Mouse (Mus musculus) liver, postnatal 0 days (tissue): ENCODE measurements around the gene Ptms. TPM values are rescaled to one million over a fixed set of nuclear protein-coding genes. Genes with fewer than 3 reads are reported as not detected.

Experiments used
- ATAC-seq: fragments of 200-750 bp; cut with Nextera tagmentation; 2 replicates; pipeline ENCODE4 v1.8.0; 2017; ENCODE audit warnings: mild to moderate bottlenecking, moderate library complexity
- DNase-seq: peaks from one replicate; pipeline ENCODE4 v3.0.0-alpha.2; 2016
- H3K27ac ChIP-seq: fragments of 300-500 bp; sonication (generic); 2 replicates; pipeline ENCODE4 v1.5.1; 2014; ENCODE audit warnings: antibody characterized with exemption, moderate library complexity, mild to moderate bottlenecking, low read depth
- H3K27me3 ChIP-seq: fragments of 300-500 bp; sonication (generic); 2 replicates; pipeline ENCODE4 v1.6.1; 2014; ENCODE audit warnings: low read length, control low read depth, mixed read lengths; ENCODE audit not compliant: insufficient read depth
- H3K36me3 ChIP-seq: fragments of 300-500 bp; sonication (generic); replicated peaks from 2 replicates; pipeline ENCODE4 v1.6.1; 2014; ENCODE audit warnings: mild to moderate bottlenecking, control low read depth, low read length, moderate library complexity, mixed read lengths; ENCODE audit not compliant: insufficient read depth
- H3K4me1 ChIP-seq: fragments of 300-500 bp; sonication (generic); 2 replicates; pipeline ENCODE4 v1.6.1; 2014; ENCODE audit warnings: antibody characterized with exemption, mild to moderate bottlenecking, control low read depth; ENCODE audit not compliant: insufficient read depth
- H3K4me2 ChIP-seq: fragments of 300-500 bp; sonication (generic); 2 replicates; pipeline ENCODE4 v1.6.1; 2014; ENCODE audit warnings: low read depth, mild to moderate bottlenecking, low read length, moderate library complexity, mixed read lengths
- H3K4me3 ChIP-seq: fragments of 300-500 bp; sonication (generic); 2 replicates; pipeline ENCODE4 v1.5.1; 2014; ENCODE audit warnings: low read depth, low read length
- H3K9ac ChIP-seq: fragments of 300-500 bp; sonication (generic); replicated peaks from 2 replicates; pipeline ENCODE4 v1.6.1; 2014; ENCODE audit warnings: mild to moderate bottlenecking, moderate library complexity
- H3K9me3 ChIP-seq: fragments of 300-500 bp; sonication (generic); 2 replicates; pipeline ENCODE4 v1.6.1; 2016; ENCODE audit warnings: mild to moderate bottlenecking, control low read depth, low read length, mixed read lengths
- CTCF ChIP-seq: sonication (generic); IDR thresholded peaks from 2 replicates; pipeline ENCODE4 v1.5.1; 2016; ENCODE audit warnings: antibody characterized with exemption, low read depth
- EP300 ChIP-seq: IDR thresholded peaks from 2 replicates; pipeline ENCODE4 v1.6.1; 2016; ENCODE audit warnings: antibody characterized with exemption, low read depth, mild to moderate bottlenecking
- WGBS: fragments of 180-500 bp; shearing (Covaris S2); extraction: QIAGEN DNeasy Blood & Tissue Kit; methylation state at CpG from one replicate; pipeline ENCODE4 v1.1.7; 2014; ENCODE audit not compliant: insufficient replicate concordance; 5-methylcytosine and 5-hydroxymethylcytosine counted together
- polyA plus RNA-seq: library from polyadenylated mRNA; unstranded; fragments of >200 nt; fragmentation: Nextera tagmentation; extraction: Ambion mirVana; gene quantifications from 2 replicates; pipeline ENCODE4 v1.2.1, GENCODE M21; 2015

Ptms gene
- polyA plus RNA-seq: 116 and 145 TPM in 2 replicates

DNA sequence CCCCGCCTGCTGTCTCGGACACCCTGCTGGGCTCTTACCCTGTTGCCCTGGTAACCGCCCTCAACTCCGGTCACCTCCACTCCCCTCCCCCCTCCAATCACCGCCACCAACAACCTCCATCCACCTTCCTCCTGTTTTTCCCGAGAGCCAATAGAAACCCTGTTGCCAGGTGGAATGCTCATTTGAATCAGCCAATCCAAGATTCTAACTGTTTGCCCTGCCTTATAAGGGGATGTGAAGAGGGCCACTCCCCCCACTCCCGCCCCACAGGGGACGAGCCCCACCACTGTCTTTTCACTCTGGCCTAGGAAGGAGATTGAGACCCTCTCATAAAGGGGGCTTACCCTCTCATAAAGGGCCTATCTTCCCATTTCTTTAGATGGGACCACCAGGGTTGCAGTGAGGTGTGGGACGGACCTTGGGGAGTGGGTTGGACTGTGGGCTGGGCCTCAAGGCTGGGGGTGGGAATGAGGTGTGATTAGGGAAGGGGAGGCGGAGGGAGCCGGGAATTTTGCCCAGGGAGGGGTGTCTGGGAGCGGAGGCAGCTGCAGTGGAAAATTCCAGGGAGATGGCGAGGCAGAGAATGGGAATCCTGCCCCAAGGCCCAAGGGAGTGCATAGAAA, at the start of gene Ptms:
Gene Ptms, minus strand, starts transcription at position 409 of the 623 bp plus-strand sequence.
- DNase-seq: peak; percentile 83
- H3K27me3 ChIP-seq: peaks cover 37% of the 10 kb centered on the region
- peaks cover 18% of the 10 kb centered on the region for H3K4me1 ChIP-seq
- TF ChIP-seq CTCF: no peak
- peak; percentile 41; the same call in 1 of the 2 replicates for TF ChIP-seq EP300
- H3K9ac ChIP-seq: no peak within 1 kb of the TSS
- no peaks in the 10 kb centered on the region for H3K9me3 ChIP-seq
- H3K36me3 ChIP-seq: peaks cover under 1% of the 10 kb centered on the region; the same call in 1 of the 2 replicates
- peak within 1 kb of the TSS; percentile 77 for H3K4me2 ChIP-seq
- WGBS: 15% methylated on average over 13 of the region's 13 CpGs
- peak; percentile 70 for ATAC-seq
- H3K4me3 ChIP-seq: peak within 1 kb of the TSS; percentile 27
- H3K27ac ChIP-seq: peak within 1 kb of the TSS; percentile 70

DNA sequence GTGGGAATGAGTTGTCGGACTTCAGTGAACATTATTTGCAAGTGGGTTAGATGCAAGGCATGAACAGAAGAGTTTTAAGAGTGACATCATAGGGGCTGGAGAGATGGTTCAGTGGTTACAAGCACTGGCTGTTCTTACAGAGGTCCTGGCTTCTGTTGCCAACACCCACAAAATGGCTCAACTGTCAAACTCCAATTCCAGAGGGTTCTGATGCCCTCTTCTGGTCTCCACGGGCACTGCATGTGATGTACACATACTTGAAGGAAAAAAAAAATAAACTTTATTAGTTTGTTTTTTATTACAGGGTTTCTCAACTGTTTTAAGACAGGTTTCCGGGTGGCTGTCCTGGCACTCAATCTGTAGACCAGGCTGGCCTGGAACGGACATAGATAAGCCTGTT, 47.9 kb upstream of the Ptms start:
- Histone ChIP-seq H3K4me1 (peaks cover 20% of the 10 kb centered on the region), H3K4me2 (no peak overlapping the region), H3K27ac (no peak overlapping the region), H3K36me3 (no peaks in the 10 kb centered on the region), H3K27me3 (no peaks in the 10 kb centered on the region), H3K9ac (no peak overlapping the region), H3K9me3 (no peaks in the 10 kb centered on the region), H3K4me3 (no peak overlapping the region)
- TF ChIP-seq CTCF (peak; percentile 62), EP300 (no peak)
- ATAC-seq: no peak
- DNase-seq: peak; percentile 58
- 69% methylated on average over 4 of the region's 4 CpGs for WGBS

DNA sequence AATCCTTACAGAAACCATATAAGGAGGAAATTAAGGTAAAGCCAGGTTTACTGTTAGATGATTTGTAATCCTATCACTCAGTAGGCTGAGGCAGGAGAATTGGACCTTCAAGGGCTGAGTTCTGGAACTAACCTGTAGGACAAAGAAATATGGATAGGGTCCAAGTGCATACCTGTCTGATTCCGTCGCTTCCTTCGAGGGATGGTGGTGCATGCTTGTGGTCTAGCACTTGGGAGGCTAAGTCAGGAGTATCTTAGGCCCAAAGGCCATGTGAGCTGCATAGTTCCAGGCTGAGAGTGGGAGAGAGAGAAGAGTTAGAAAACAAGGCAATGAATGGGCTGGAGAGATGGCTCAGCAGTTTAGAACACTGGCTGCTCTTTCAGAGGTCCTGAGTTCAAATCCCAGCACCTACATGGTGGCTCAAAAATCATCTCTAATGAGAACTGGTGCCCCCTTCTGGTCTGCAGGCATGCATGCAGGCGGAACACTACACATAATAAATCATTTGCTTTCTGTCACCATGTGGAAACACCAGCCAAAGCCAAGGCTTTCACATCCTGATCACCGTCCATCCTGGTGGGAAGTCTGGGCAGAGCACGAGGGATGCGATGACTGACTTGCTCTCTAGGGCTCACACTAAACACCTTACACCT, 46.7 kb upstream of the Ptms start:
- 97% methylated on average over 7 of the region's 7 CpGs for WGBS
- H3K9ac ChIP-seq: peak overlapping the region; percentile 76; the same call in 1 of the 2 replicates
- H3K27ac ChIP-seq: no peak overlapping the region
- H3K4me3 ChIP-seq: peak overlapping the region; percentile 80
- peaks cover 9% of the 10 kb centered on the region for H3K36me3 ChIP-seq
- no peaks in the 10 kb centered on the region for H3K9me3 ChIP-seq
- TF ChIP-seq CTCF: peak; percentile 48
- TF ChIP-seq EP300: no peak
- peaks cover 20% of the 10 kb centered on the region for H3K4me1 ChIP-seq
- ATAC-seq: no peak
- peak overlapping the region; percentile 79 for H3K4me2 ChIP-seq
- no peak for DNase-seq
- no peaks in the 10 kb centered on the region for H3K27me3 ChIP-seq

DNA sequence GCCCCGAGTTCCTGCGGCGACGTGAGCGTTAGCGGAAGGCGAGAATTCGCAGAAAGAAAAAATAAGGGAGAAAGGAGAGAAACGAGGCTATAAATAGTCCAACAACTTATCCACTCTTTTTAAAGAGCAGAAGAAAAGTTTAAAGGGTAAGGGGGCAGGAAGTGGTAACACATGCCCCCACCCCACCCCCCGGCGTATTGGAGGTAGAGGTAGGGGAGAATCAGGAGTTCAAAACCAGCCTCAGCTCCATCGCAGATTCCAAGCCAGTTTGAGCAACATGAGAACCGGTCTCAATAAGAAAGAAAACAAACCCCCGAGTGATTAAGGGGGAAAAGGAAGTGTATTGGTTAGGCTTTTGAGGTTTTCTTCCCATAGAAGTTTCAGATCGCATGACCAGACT, 45.8 kb upstream of the Ptms start:
- Histone ChIP-seq H3K36me3 (peaks cover 17% of the 10 kb centered on the region), H3K4me2 (peak overlapping the region; percentile 79), H3K9me3 (no peaks in the 10 kb centered on the region), H3K4me3 (peak overlapping the region; percentile 80), H3K27me3 (no peaks in the 10 kb centered on the region), H3K9ac (peak overlapping the region; percentile 76), H3K4me1 (peaks cover 20% of the 10 kb centered on the region), H3K27ac (peak overlapping the region; percentile 90)
- WGBS: 5% methylated on average over 15 of the region's 15 CpGs
- no peak for DNase-seq
- TF ChIP-seq EP300 (no peak), CTCF (no peak)
- ATAC-seq: no peak

DNA sequence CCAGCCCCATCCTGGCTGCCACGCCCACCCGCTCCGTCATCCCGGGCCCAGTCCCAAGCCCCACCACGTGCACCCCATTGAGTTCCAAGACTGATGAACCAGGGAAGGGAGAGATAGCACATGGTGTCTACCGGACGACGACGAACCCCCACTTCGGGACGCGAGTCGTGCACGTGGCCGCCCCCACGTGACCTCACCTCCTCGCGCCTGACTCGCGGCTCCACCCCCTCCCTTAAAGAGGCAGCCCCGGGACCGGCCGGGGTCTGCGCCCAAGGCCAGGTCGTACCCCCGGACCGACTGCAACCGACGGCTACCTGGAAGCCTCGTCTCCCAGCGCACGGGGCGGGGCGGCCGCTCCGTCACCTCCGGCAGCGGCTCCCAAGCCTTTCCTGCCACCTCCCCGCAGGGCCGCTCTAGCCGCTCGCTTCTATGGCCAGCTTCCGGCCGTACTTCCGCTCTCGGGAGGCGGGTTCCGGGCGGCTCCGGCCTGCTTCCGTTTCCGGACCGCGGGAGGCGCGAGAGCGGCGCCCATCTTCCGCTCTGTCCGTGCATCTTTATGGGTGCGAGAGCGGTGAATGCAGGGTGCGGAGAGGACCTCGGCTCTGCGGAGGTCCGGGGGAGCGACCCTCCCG, 45.3 kb upstream of the Ptms start, which contains the start of gene Cops7a:
Gene Cops7a, minus strand, starts transcription at position 451 of the 632 bp plus-strand sequence.
- no peaks in the 10 kb centered on the region for H3K9me3 ChIP-seq
- no peaks in the 10 kb centered on the region for H3K27me3 ChIP-seq
- peak within 1 kb of the TSS; percentile 90 for H3K27ac ChIP-seq
- peak within 1 kb of the TSS; percentile 79 for H3K4me2 ChIP-seq
- TF ChIP-seq CTCF (no peak; the same call in 1 of the 2 replicates), EP300 (peak; percentile 65; the same call in 1 of the 2 replicates)
- peak within 1 kb of the TSS; percentile 80 for H3K4me3 ChIP-seq
- WGBS: under 1% methylated on average over 55 of the region's 68 CpGs
- H3K9ac ChIP-seq: peak within 1 kb of the TSS; percentile 76
- peaks cover 20% of the 10 kb centered on the region for H3K4me1 ChIP-seq
- DNase-seq (peak; percentile 97), ATAC-seq (peak; percentile 96)
- peaks cover 22% of the 10 kb centered on the region for H3K36me3 ChIP-seq

DNA sequence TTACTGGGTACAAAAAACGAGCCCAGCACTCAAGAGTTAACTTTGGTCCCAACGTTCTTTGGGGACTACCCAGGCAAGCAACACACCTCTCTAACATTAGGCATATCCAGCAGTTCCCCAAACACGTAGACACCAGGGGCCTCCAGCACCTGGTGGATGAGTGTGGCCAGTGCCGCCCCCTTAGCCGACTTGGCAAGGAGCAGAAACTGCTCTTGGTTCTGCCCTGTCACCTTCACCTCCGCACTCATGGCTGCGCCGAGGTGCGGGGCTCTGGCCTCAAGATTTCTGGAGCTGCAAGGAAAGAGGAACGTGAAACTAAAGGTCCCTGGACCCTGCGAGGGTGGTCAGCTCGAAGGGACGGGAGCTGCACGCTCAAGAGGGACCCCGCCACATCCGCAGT, 44.7 kb upstream of the Ptms start:
- Histone ChIP-seq H3K27ac (peak overlapping the region; percentile 90), H3K27me3 (no peaks in the 10 kb centered on the region), H3K36me3 (peaks cover 27% of the 10 kb centered on the region), H3K4me1 (peaks cover 20% of the 10 kb centered on the region), H3K9me3 (no peaks in the 10 kb centered on the region), H3K9ac (peak overlapping the region; percentile 76), H3K4me3 (peak overlapping the region; percentile 80), H3K4me2 (peak overlapping the region; percentile 79)
- WGBS: 20% methylated on average over 16 of the region's 16 CpGs
- peak; percentile 7; the same call in 1 of the 2 replicates for ATAC-seq
- no peak for DNase-seq
- TF ChIP-seq CTCF: no peak
- no peak for TF ChIP-seq EP300
